In the genomic region with DNA sequence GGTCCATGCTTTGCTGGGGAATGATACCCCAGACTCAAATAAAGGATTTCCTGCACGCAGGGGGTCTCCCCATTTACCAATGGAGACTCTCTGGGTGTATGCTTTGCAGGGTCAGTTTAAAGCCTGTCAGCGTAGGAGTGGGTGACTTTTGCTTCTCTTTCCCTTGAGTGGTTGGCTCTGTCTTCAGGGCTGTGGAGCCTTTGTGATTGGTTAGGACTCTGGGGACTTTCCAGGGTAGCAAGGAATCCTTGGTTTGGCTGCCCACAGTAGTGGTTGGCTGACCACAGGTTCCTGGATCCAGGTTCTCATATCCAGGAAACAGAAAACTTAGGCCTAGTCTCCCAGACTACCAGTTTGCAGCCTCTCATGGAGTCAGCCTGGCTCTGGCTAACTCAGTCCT, we compare ENCODE assay signal across 9 mouse cellular contexts.
DNase-seq lines count a peak whose midpoint lies in the region; ATAC-seq lines count a peak whose summit lies in the region.
"Had no signal": no experiment of that assay in that cellular context is flagged by ENCODE, and none has a peak within 500 bp of the region (broad histone marks: within the 10 kb centered on the region; RNA-seq: fewer than 3 reads in every experiment).

No protein-coding gene starts in this region.

- no peaks in the 10 kb centered on the region for H3K27me3 ChIP-seq in kidney, embryonic 15.5 days
- H3K27me3 ChIP-seq in forebrain, embryonic 12.5 days = no peaks in the 10 kb centered on the region
- H3K27me3 ChIP-seq in midbrain, embryonic 11.5 days (ENCODE audit: control insufficient read depth, insufficient read depth, low read length) = no peaks in the 10 kb centered on the region

- H3K4me3 ChIP-seq in kidney, embryonic 15.5 days (replicated peaks) = no peak overlapping the region
- no peak overlapping the region for H3K4me3 ChIP-seq in brown adipose tissue, adult 24 weeks (ENCODE audit: insufficient read depth, low read depth, low read length)
- H3K4me3 ChIP-seq in forebrain, embryonic 12.5 days (replicated peaks) = no peak overlapping the region
- no peak overlapping the region for H3K4me3 ChIP-seq in midbrain, embryonic 11.5 days (ENCODE audit: low read depth, low read length)
- H3K4me3 ChIP-seq: left cerebral cortex, adult 2 months had no signal

- no peaks in the 10 kb centered on the region for H3K9me3 ChIP-seq in kidney, embryonic 15.5 days (replicated peaks)
- peaks cover 3% of the 10 kb centered on the region; the same call in 1 of the 2 replicates for H3K9me3 ChIP-seq in forebrain, embryonic 12.5 days
- no peaks in the 10 kb centered on the region for H3K9me3 ChIP-seq in midbrain, embryonic 11.5 days (ENCODE audit: control insufficient read depth, low read length)

- no peak; the same call in 1 of the 2 replicates for ATAC-seq in kidney, embryonic 15.5 days (replicated peaks; ENCODE audit: low FRiP score)
- no peak for ATAC-seq in forebrain, embryonic 12.5 days (ENCODE audit: low FRiP score)
- no peak for ATAC-seq in midbrain, embryonic 11.5 days (ENCODE audit: low FRiP score)

- DNase-seq in kidney, adult 11 months = no peak
- DNase-seq in midbrain, embryonic 11.5 days (ENCODE audit: low spot score, missing footprints) = no peak
- DNase-seq in left cerebral cortex, adult 18-20 months (ENCODE audit: low spot score in 2 of 2) = no peak
- no peak for DNase-seq in left cerebral cortex, postnatal 25 days (ENCODE audit: low spot score in 2 of 2)
- no peak for DNase-seq in embryo, embryonic 10.5 days (ENCODE audit: low spot score)

- H3K36me3 ChIP-seq in kidney, embryonic 15.5 days = no peaks in the 10 kb centered on the region
- H3K36me3 ChIP-seq in forebrain, embryonic 12.5 days (replicated peaks) = no peaks in the 10 kb centered on the region
- H3K36me3 ChIP-seq in midbrain, embryonic 11.5 days (ENCODE audit: control insufficient read depth, insufficient read depth, low read length) = no peaks in the 10 kb centered on the region

- intact Hi-C loops in left cerebral cortex, postnatal 25 days (cut with DNase I) = no loop called here

- H3K27ac ChIP-seq in kidney, embryonic 15.5 days = 0 out of 2 replicates have a peak overlapping the region, but pooled peaks have one; percentile 77
- H3K27ac ChIP-seq in brown adipose tissue, adult 24 weeks (replicated peaks; ENCODE audit: low read depth, low read length) = peak overlapping the region; percentile 59
- H3K27ac ChIP-seq in forebrain, embryonic 12.5 days = peak overlapping the region; percentile 88
- H3K27ac ChIP-seq in midbrain, embryonic 11.5 days (ENCODE audit: low read depth, low read length) = peak overlapping the region; percentile 60
- H3K27ac ChIP-seq: left cerebral cortex, adult 2 months had no signal

- no peak overlapping the region for H3K4me2 ChIP-seq in kidney, embryonic 15.5 days
- H3K4me2 ChIP-seq in forebrain, embryonic 12.5 days = no peak overlapping the region
- no peak overlapping the region for H3K4me2 ChIP-seq in midbrain, embryonic 11.5 days

- H3K9ac ChIP-seq in kidney, embryonic 15.5 days = no peak overlapping the region
- H3K9ac ChIP-seq in forebrain, embryonic 12.5 days = no peak overlapping the region
- H3K9ac ChIP-seq in midbrain, embryonic 11.5 days (ENCODE audit: low read length) = no peak overlapping the region

- 86% methylated on average over 2 of the region's 2 CpGs for WGBS in kidney, embryonic 15.5 days
- WGBS in forebrain, embryonic 12.5 days = 88% methylated on average over 2 of the region's 2 CpGs
- 76% methylated on average over 2 of the region's 2 CpGs for WGBS in midbrain, embryonic 11.5 days

- peaks cover 20% of the 10 kb centered on the region for H3K4me1 ChIP-seq in kidney, embryonic 15.5 days
- peaks cover 6% of the 10 kb centered on the region for H3K4me1 ChIP-seq in brown adipose tissue, adult 24 weeks (ENCODE audit: control insufficient read depth, insufficient read depth, insufficient read length, low read length)
- peaks cover 26% of the 10 kb centered on the region for H3K4me1 ChIP-seq in forebrain, embryonic 12.5 days
- H3K4me1 ChIP-seq in midbrain, embryonic 11.5 days (ENCODE audit: control insufficient read depth, insufficient read depth, low read length) = peaks cover 13% of the 10 kb centered on the region
